In genomic region chr5:30231891-30232270, GRCm38 (mm10) we compare ENCODE assay signal across 8 mouse cellular contexts. TPM values are rescaled to one million over a fixed set of nuclear protein-coding genes. Genes with fewer than 3 reads are reported as not detected.
DNase-seq lines count a peak whose midpoint lies in the region; ATAC-seq and TF ChIP-seq lines count a peak whose summit lies in the region.

No protein-coding gene starts in this region.

- TF ChIP-seq EP300 in stomach, postnatal 0 days (optimal IDR thresholded peaks at IDR 0.05), result no peak

- H3K9ac ChIP-seq in liver, embryonic 11.5 days (ENCODE audit: low read depth, low read length), result peak overlapping the region; percentile 15
- H3K9ac ChIP-seq in stomach, postnatal 0 days (ENCODE audit: low read length), result peak overlapping the region; percentile 57

- H3K4me2 ChIP-seq in liver, embryonic 11.5 days, result peak overlapping the region; percentile 88
- peak overlapping the region; percentile 85 for H3K4me2 ChIP-seq in stomach, postnatal 0 days (replicated peaks; ENCODE audit: low read depth)

- WGBS in liver, embryonic 11.5 days, result 60% methylated on average over 16 of the region's 16 CpGs
- WGBS in stomach, postnatal 0 days, result 35% methylated on average over 16 of the region's 16 CpGs

- H3K4me1 ChIP-seq in erythroblast, embryonic 14.5 days (ENCODE audit: control insufficient read depth), result peaks cover 52% of the 10 kb centered on the region
- peaks cover 5% of the 10 kb centered on the region for H3K4me1 ChIP-seq in testis, adult 2 months (ENCODE audit: control insufficient read depth, insufficient read depth, low read length)
- peaks cover 22% of the 10 kb centered on the region for H3K4me1 ChIP-seq in liver, embryonic 11.5 days (replicated peaks; ENCODE audit: control insufficient read depth, insufficient read depth, low read length)
- peaks cover 3% of the 10 kb centered on the region; the same call in 1 of the 2 replicates for H3K4me1 ChIP-seq in stomach, postnatal 0 days (replicated peaks; ENCODE audit: control insufficient read depth, insufficient read depth)

- DNase-seq in testis, postnatal 10 days (ENCODE audit: low spot score), result no peak
- no peak for DNase-seq in liver, embryonic 11.5 days (ENCODE audit: low spot score)
- no peak for DNase-seq in stomach, postnatal 0 days (ENCODE audit: low spot score)
- DNase-seq in right cerebral cortex, adult 2 months (ENCODE audit: low spot score in 2 of 2), result no peak
- DNase-seq in frontal cortex, postnatal 25 days (ENCODE audit: low spot score in 2 of 2), result no peak

- peak overlapping the region; percentile 84 for H3K27ac ChIP-seq in testis, adult 2 months (ENCODE audit: control insufficient read depth, insufficient read depth, low read depth, low read length)
- H3K27ac ChIP-seq in liver, embryonic 11.5 days (ENCODE audit: low read depth, low read length), result peak overlapping the region; percentile 17; the same call in 1 of the 2 replicates
- H3K27ac ChIP-seq in stomach, postnatal 0 days (replicated peaks), result peak overlapping the region; percentile 76; the same call in 1 of the 2 replicates

- peaks cover 3% of the 10 kb centered on the region for H3K9me3 ChIP-seq in erythroblast, embryonic 14.5 days (ENCODE audit: control insufficient read depth, low read length)
- no peaks in the 10 kb centered on the region for H3K9me3 ChIP-seq in liver, embryonic 11.5 days (ENCODE audit: control insufficient read depth, low read length)
- no peaks in the 10 kb centered on the region for H3K9me3 ChIP-seq in stomach, postnatal 0 days (ENCODE audit: control insufficient read depth, low read length)

- TF ChIP-seq CTCF in testis, adult 2 months (IDR thresholded peaks at IDR 0.05; ENCODE audit: control insufficient read depth, insufficient read depth, insufficient replicate concordance, low read depth, low read length), result no peak
- TF ChIP-seq CTCF in stomach, postnatal 0 days (IDR thresholded peaks at IDR 0.05; ENCODE audit: low read depth), result no peak

- no peak; the same call in 1 of the 2 replicates for ATAC-seq in erythroblast, adult 5-6 weeks (replicated peaks; ENCODE audit: low FRiP score, poor library complexity, severe bottlenecking)
- ATAC-seq in liver, embryonic 11.5 days (replicated peaks; ENCODE audit: low FRiP score), result no peak
- no peak for ATAC-seq in stomach, postnatal 0 days (ENCODE audit: low FRiP score, low TSS enrichment)

- TF ChIP-seq POLR2A in testis, adult 2 months (IDR thresholded peaks at IDR 0.05; ENCODE audit: control insufficient read depth, low read depth, low read length), result no peak

- peak overlapping the region; percentile 93 for H3K4me3 ChIP-seq in erythroblast, embryonic 14.5 days (replicated peaks)
- H3K4me3 ChIP-seq in testis, adult 2 months (ENCODE audit: control insufficient read depth, low read depth, low read length), result peak overlapping the region; percentile 100
- peak overlapping the region; percentile 74 for H3K4me3 ChIP-seq in liver, embryonic 11.5 days (ENCODE audit: low read depth, low read length)
- H3K4me3 ChIP-seq in stomach, postnatal 0 days (ENCODE audit: low read depth, low read length), result peak overlapping the region; percentile 82

- no peaks in the 10 kb centered on the region for H3K27me3 ChIP-seq in erythroblast, embryonic 14.5 days (ENCODE audit: control insufficient read depth)
- no peaks in the 10 kb centered on the region for H3K27me3 ChIP-seq in testis, adult 2 months (ENCODE audit: control insufficient read depth, insufficient read depth, low read length)
- H3K27me3 ChIP-seq in liver, embryonic 11.5 days (replicated peaks; ENCODE audit: control insufficient read depth, insufficient read depth, low read length), result no peaks in the 10 kb centered on the region
- no peaks in the 10 kb centered on the region for H3K27me3 ChIP-seq in stomach, postnatal 0 days (ENCODE audit: control insufficient read depth, insufficient read depth, low read length)

- H3K36me3 ChIP-seq in erythroblast, embryonic 14.5 days (ENCODE audit: control insufficient read depth), result peaks cover 12% of the 10 kb centered on the region
- no peaks in the 10 kb centered on the region for H3K36me3 ChIP-seq in testis, adult 2 months (ENCODE audit: control insufficient read depth, insufficient read depth, low read length)
- peaks cover 2% of the 10 kb centered on the region; the same call in 1 of the 2 replicates for H3K36me3 ChIP-seq in liver, embryonic 11.5 days (ENCODE audit: control insufficient read depth, insufficient read depth, low read length)
- no peaks in the 10 kb centered on the region for H3K36me3 ChIP-seq in stomach, postnatal 0 days (ENCODE audit: control insufficient read depth, insufficient read depth, low read length)

RNA-seq across cellular contexts. Expression of gene Selenoi, which starts 0.5 kb away (rescaled TPM):
- 0.07 and 0.12 TPM in 2 replicates for polyA plus RNA-seq in erythroblast, embryonic 14.5 days (2012)
- 5.2 and 9.6 TPM in 2 replicates for total RNA-seq in erythroblast, adult 5-6 weeks (2015; ENCODE audit: low replicate concordance)
- 8.0 and 13.8 TPM in 2 replicates for total RNA-seq in erythroblast, adult 5-6 weeks (2017; ENCODE audit: low replicate concordance)
- 65.4 and 74.1 TPM in 2 replicates for polyA plus RNA-seq in testis, adult 2 months (2012; rRNA removed)
- 28.2 and 31.3 TPM in 2 replicates for polyA plus RNA-seq in liver, embryonic 11.5 days (2014; fragmentation: Nextera tagmentation; extraction: Ambion mirVana)
- 25.5 and 26.7 TPM in 2 replicates for polyA plus RNA-seq in stomach, postnatal 0 days (2015; fragmentation: Nextera tagmentation; extraction: Ambion mirVana)

RNA-seq across cellular contexts. Expression of gene Adgrf3, which starts 26.4 kb away (rescaled TPM):
- polyA plus RNA-seq in erythroblast, embryonic 14.5 days (2012), result not detected in 2 replicates
- not detected in 2 replicates for total RNA-seq in erythroblast, adult 5-6 weeks (2015; ENCODE audit: low replicate concordance)
- not detected in 2 replicates for total RNA-seq in erythroblast, adult 5-6 weeks (2017; ENCODE audit: low replicate concordance)
- 18.3 and 18.5 TPM in 2 replicates for polyA plus RNA-seq in testis, adult 2 months (2012; rRNA removed)
- not detected in 2 replicates for polyA plus RNA-seq in liver, embryonic 11.5 days (2014; fragmentation: Nextera tagmentation; extraction: Ambion mirVana)
- 0.12 and 0.24 TPM in 2 replicates for polyA plus RNA-seq in stomach, postnatal 0 days (2015; fragmentation: Nextera tagmentation; extraction: Ambion mirVana)

RNA-seq across cellular contexts. Expression of gene Drc1, which starts 49.3 kb away (rescaled TPM):
- not detected in 2 replicates for polyA plus RNA-seq in erythroblast, embryonic 14.5 days (2012)
- not detected in 2 replicates for total RNA-seq in erythroblast, adult 5-6 weeks (2015; ENCODE audit: low replicate concordance)
- total RNA-seq in erythroblast, adult 5-6 weeks (2017; ENCODE audit: low replicate concordance), result not detected in 2 replicates
- polyA plus RNA-seq in testis, adult 2 months (2012; rRNA removed), result 27.1 and 28.7 TPM in 2 replicates
- polyA plus RNA-seq in liver, embryonic 11.5 days (2014; fragmentation: Nextera tagmentation; extraction: Ambion mirVana), result 1.6 and 1.7 TPM in 2 replicates
- polyA plus RNA-seq in stomach, postnatal 0 days (2015; fragmentation: Nextera tagmentation; extraction: Ambion mirVana), result 1.1 and 1.7 TPM in 2 replicates

Comparison
In these comparisons a context has a peak if more than half of its experiments do, and no peak if none do; other contexts are left out.
1. H3K27ac ChIP-seq: peak in every context shown above with its lines; median percentile 84 in testis, adult 2 months; 76 in stomach, postnatal 0 days; 17 in liver, embryonic 11.5 days.
2. RNA of gene Selenoi, which starts 0.5 kb away (polyA plus RNA-seq): 65.4 to 74.1 TPM in testis, adult 2 months, 28.2 to 31.3 TPM in liver, embryonic 11.5 days and 25.5 to 26.7 TPM in stomach, postnatal 0 days; 0.07 to 0.12 TPM in erythroblast, embryonic 14.5 days; every median in the first group is over 10 times any median in the second.
3. RNA of gene Adgrf3, which starts 26.4 kb away (polyA plus RNA-seq): 18.3 to 18.5 TPM in testis, adult 2 months; 0.12 to 0.24 TPM in stomach, postnatal 0 days, not detected in liver, embryonic 11.5 days and not detected in erythroblast, embryonic 14.5 days; every median in the first group is over 10 times any median in the second.
4. RNA of gene Drc1, which starts 49.3 kb away (polyA plus RNA-seq): 27.1 to 28.7 TPM in testis, adult 2 months; 1.6 to 1.7 TPM in liver, embryonic 11.5 days, 1.1 to 1.7 TPM in stomach, postnatal 0 days and not detected in erythroblast, embryonic 14.5 days; every median in the first group is over 10 times any median in the second.
5. Peak in every context shown above with its lines, with median percentiles within 50 percentile points of each other: H3K4me3 ChIP-seq.